Mouse (Mus musculus) myocyte (in vitro differentiated cells): ENCODE data around the gene Otof.

ENCODE experiments used
- MYOG ChIP-seq, 3 experiments: IDR thresholded peaks; one replicate each; pipeline ENCODE4 v1.6.1; 2011; ENCODE audit warnings: control low read depth in 2 of 3, low read depth in 2 of 3, mild to moderate bottlenecking in 2 of 3; ENCODE audit not compliant: insufficient read length in 2 of 3, control insufficient read depth in 1 of 3, insufficient read depth in 1 of 3
- POLR2A ChIP-seq: IDR thresholded peaks from one replicate; pipeline ENCODE4 v1.6.1; 2011; ENCODE audit warnings: low read depth, mild to moderate bottlenecking, control low read depth, moderate library complexity; ENCODE audit not compliant: insufficient read length

- no peak for TF ChIP-seq POLR2A
- TF ChIP-seq MYOG (IDR thresholded peaks at IDR 0.05; ENCODE audit: control insufficient read depth in 1 of 3, insufficient read depth in 1 of 3, insufficient read length in 2 of 3, low read depth in 2 of 3) = no peak
Observed at GRCm38 (mm10) chr5:30490845-30491244, 29.1 kb upstream of the Otof start.
